Mouse (Mus musculus): Measurements from ENCODE around the gene Uvrag. TPM values are rescaled to one million over a fixed set of nuclear protein-coding genes. Genes with fewer than 3 reads are reported as not detected.

The Uvrag gene
- polyA plus RNA-seq, 1 experiment from 2014 or later, result 14.8 TPM

DNA sequence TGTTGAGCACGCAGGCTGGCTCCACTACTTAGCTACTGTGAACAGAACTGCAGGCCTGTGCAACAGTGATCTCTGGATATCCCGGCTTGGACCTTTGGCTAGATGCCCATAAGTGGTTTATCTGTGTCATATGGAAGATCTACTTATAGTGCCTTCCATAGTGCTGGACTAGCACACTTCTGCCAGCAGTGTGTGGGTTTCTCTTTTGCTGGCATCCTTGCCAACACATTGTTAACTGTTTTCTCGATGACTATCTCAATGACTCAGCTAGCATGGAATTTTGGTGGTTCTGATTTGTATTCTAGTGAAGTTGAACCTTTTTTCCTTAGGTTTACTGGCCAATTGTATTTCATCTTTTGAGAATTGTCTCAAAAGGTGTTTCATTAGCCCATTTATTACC lies 117.0 kb downstream of the Uvrag start:
- peaks cover 22% of the 10 kb centered on the region for H3K4me1 ChIP-seq (ENCODE audit: control insufficient read depth, insufficient read depth, low read length)
- H3K9ac ChIP-seq (ENCODE audit: low read length), result no peak overlapping the region
- H3K36me3 ChIP-seq (ENCODE audit: control insufficient read depth, insufficient read depth, low read length), result no peaks in the 10 kb centered on the region
- WGBS, result 75% methylated on average over 3 of the region's 3 CpGs
- H3K27me3 ChIP-seq (ENCODE audit: control insufficient read depth, insufficient read depth, low read length), result no peaks in the 10 kb centered on the region
- no peak overlapping the region for H3K4me2 ChIP-seq (ENCODE audit: low read depth, low read length)
- H3K27ac ChIP-seq (ENCODE audit: low read length), result no peak overlapping the region
- no peaks in the 10 kb centered on the region for H3K9me3 ChIP-seq (replicated peaks; ENCODE audit: control insufficient read depth, low read length)
- no peak for ATAC-seq (ENCODE audit: insufficient read depth, low FRiP score)
- no peak overlapping the region for H3K4me3 ChIP-seq (replicated peaks; ENCODE audit: low read length)

DNA sequence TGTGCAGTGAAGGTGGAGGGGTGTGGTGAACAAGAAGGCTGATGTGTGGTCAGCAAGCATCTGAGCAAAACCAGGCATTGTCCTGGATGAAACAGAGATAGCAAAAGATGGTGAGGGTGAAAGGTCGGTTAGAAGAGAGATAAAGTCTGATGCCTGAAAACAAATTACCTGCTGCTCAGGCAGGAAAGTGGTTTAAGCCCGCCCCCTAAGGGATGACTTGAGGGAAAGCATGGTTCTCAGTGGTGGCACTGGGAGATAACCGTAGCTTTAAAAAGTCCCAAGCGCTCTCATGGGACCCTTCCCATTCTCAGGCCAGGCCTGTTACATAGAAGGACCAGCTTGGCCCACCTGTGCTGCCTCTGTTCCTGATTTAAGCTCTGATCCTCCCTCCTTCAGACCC lies 119.7 kb downstream of the Uvrag start:
- Histone ChIP-seq H3K4me2 (ENCODE audit: low read depth, low read length) (no peak overlapping the region), H3K27me3 (ENCODE audit: control insufficient read depth, insufficient read depth, low read length) (no peaks in the 10 kb centered on the region), H3K4me1 (ENCODE audit: control insufficient read depth, insufficient read depth, low read length) (peaks cover 22% of the 10 kb centered on the region), H3K9ac (ENCODE audit: low read length) (no peak overlapping the region), H3K9me3 (replicated peaks; ENCODE audit: control insufficient read depth, low read length) (no peaks in the 10 kb centered on the region), H3K36me3 (ENCODE audit: control insufficient read depth, insufficient read depth, low read length) (no peaks in the 10 kb centered on the region), H3K27ac (ENCODE audit: low read length) (no peak overlapping the region), H3K4me3 (replicated peaks; ENCODE audit: low read length) (no peak overlapping the region)
- 48% methylated on average over 4 of the region's 4 CpGs for WGBS
- no peak for ATAC-seq (ENCODE audit: insufficient read depth, low FRiP score)

DNA sequence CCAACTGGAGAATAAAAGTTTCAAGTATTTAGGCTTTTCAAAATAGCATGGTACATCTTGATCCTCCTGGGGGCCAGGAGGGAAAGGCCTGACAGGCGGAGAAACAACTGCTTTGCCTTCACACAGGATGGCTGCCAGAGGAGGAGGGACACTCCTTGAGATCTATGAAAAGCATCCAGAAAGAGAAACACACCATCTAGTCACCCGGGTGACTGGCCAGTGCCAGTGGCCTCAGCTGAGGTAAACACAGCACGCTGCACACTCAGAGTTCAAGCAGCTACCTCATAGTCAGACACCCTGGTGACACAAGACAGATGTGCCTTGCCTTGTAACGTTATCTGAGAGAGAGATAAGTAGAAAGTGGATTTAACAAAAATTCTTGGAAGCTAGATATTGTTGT lies 120.6 kb downstream of the Uvrag start:
- H3K4me1 ChIP-seq (ENCODE audit: control insufficient read depth, insufficient read depth, low read length), result peaks cover 26% of the 10 kb centered on the region
- H3K36me3 ChIP-seq (ENCODE audit: control insufficient read depth, insufficient read depth, low read length), result no peaks in the 10 kb centered on the region
- no peak overlapping the region for H3K4me3 ChIP-seq (replicated peaks; ENCODE audit: low read length)
- H3K27me3 ChIP-seq (ENCODE audit: control insufficient read depth, insufficient read depth, low read length), result no peaks in the 10 kb centered on the region
- peak overlapping the region; percentile 27; the same call in 1 of the 2 replicates for H3K27ac ChIP-seq (ENCODE audit: low read length)
- 20% methylated on average over 4 of the region's 4 CpGs for WGBS
- peak overlapping the region; percentile 26; the same call in 1 of the 2 replicates for H3K9ac ChIP-seq (ENCODE audit: low read length)
- no peaks in the 10 kb centered on the region for H3K9me3 ChIP-seq (replicated peaks; ENCODE audit: control insufficient read depth, low read length)
- ATAC-seq (ENCODE audit: insufficient read depth, low FRiP score), result no peak
- H3K4me2 ChIP-seq (ENCODE audit: low read depth, low read length), result no peak overlapping the region; the same call in 1 of the 2 replicates

DNA sequence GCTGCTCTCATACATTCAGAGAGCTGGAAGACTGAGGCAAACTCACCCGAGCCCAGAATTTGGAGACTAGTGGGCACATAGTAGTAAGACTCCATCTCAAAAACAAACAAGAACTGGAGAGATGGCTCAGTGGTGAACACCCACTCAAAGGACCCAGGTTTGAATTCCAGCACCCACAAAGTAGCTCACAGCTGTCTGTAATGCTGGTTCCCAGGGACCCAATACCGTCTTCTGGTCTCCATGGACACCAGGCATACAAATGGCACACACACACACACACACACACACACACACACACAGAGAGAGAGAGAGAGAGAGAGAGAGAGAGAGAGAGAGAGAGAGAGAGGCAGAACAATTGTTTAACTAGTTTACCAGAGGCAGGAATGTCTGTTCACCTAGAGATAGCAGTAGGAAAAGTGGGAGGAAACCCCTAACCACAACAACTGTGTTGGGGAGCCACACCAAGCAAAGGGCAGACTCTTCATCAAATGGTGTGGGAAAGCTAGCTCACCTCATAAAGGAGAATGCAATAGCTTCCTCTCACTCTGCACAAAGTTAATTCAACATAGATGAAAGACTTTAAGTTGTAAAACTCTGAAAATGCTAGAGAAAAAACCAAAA lies 123.6 kb downstream of the Uvrag start:
- H3K4me3 ChIP-seq (replicated peaks; ENCODE audit: low read length), result no peak overlapping the region
- peaks cover 32% of the 10 kb centered on the region for H3K4me1 ChIP-seq (ENCODE audit: control insufficient read depth, insufficient read depth, low read length)
- no peak overlapping the region for H3K27ac ChIP-seq (ENCODE audit: low read length)
- WGBS, result 65% methylated on average over 2 of the region's 2 CpGs
- ATAC-seq (ENCODE audit: insufficient read depth, low FRiP score), result no peak
- H3K27me3 ChIP-seq (ENCODE audit: control insufficient read depth, insufficient read depth, low read length), result no peaks in the 10 kb centered on the region
- no peak overlapping the region for H3K4me2 ChIP-seq (ENCODE audit: low read depth, low read length)
- H3K9me3 ChIP-seq (replicated peaks; ENCODE audit: control insufficient read depth, low read length), result no peaks in the 10 kb centered on the region
- H3K9ac ChIP-seq (ENCODE audit: low read length), result no peak overlapping the region
- no peaks in the 10 kb centered on the region for H3K36me3 ChIP-seq (ENCODE audit: control insufficient read depth, insufficient read depth, low read length)

DNA sequence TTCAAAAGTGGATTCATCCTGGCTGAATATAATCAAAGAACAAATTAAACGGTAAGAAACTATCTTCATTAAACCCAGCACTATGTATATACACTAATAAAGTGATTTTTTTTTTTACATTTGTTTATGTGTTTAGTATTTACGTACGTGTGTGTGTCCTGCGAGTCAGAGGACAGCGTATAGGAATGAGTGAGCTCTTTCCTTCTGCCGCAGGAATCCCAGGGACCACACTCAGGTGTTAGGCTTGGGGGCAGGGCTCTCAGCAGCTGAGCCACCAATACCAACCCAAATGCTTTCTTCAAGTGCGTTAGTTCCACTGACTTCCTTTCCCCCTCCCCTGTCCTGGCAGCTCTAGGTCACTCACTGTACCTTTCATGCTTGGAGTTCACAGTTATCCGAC lies 125.0 kb downstream of the Uvrag start:
- Histone ChIP-seq H3K4me2 (ENCODE audit: low read depth, low read length) (no peak overlapping the region), H3K27ac (ENCODE audit: low read length) (no peak overlapping the region), H3K36me3 (ENCODE audit: control insufficient read depth, insufficient read depth, low read length) (no peaks in the 10 kb centered on the region), H3K27me3 (ENCODE audit: control insufficient read depth, insufficient read depth, low read length) (no peaks in the 10 kb centered on the region), H3K4me1 (ENCODE audit: control insufficient read depth, insufficient read depth, low read length) (peaks cover 34% of the 10 kb centered on the region), H3K4me3 (replicated peaks; ENCODE audit: low read length) (no peak overlapping the region), H3K9ac (ENCODE audit: low read length) (no peak overlapping the region), H3K9me3 (replicated peaks; ENCODE audit: control insufficient read depth, low read length) (no peaks in the 10 kb centered on the region)
- WGBS, result 59% methylated on average over 8 of the region's 8 CpGs
- ATAC-seq (ENCODE audit: insufficient read depth, low FRiP score), result no peak

DNA sequence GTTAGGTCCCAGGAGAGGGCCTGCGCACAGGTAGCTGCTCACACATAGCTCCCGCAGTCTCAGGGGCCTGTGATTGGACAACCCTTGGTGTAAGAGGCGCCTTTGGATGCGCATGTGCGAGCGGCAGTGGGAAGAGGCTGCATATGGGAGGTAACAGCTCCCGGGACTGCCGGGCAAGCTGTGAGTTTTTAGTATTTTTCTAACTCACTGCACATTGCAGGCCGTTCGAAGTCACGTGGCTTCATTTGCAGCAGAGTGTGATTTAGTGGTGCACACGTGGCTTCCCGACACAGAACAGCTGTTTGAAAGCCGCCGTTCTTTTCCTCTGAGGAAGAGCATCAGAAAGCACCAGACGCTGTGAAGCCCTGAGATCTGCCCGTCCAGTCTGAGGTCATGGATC lies 125.5 kb downstream of the Uvrag start:
- H3K4me1 ChIP-seq (ENCODE audit: control insufficient read depth, insufficient read depth, low read length), result peaks cover 30% of the 10 kb centered on the region
- ATAC-seq (ENCODE audit: insufficient read depth, low FRiP score), result peak; percentile 74
- WGBS, result 48% methylated on average over 17 of the region's 17 CpGs
- H3K36me3 ChIP-seq (ENCODE audit: control insufficient read depth, insufficient read depth, low read length), result no peaks in the 10 kb centered on the region
- H3K9ac ChIP-seq (ENCODE audit: low read length), result no peak overlapping the region
- no peaks in the 10 kb centered on the region for H3K27me3 ChIP-seq (ENCODE audit: control insufficient read depth, insufficient read depth, low read length)
- peak overlapping the region; percentile 26; the same call in 1 of the 2 replicates for H3K27ac ChIP-seq (ENCODE audit: low read length)
- H3K9me3 ChIP-seq (replicated peaks; ENCODE audit: control insufficient read depth, low read length), result no peaks in the 10 kb centered on the region
- peak overlapping the region; percentile 11; the same call in 1 of the 2 replicates for H3K4me2 ChIP-seq (ENCODE audit: low read depth, low read length)
- no peak overlapping the region for H3K4me3 ChIP-seq (replicated peaks; ENCODE audit: low read length)

DNA sequence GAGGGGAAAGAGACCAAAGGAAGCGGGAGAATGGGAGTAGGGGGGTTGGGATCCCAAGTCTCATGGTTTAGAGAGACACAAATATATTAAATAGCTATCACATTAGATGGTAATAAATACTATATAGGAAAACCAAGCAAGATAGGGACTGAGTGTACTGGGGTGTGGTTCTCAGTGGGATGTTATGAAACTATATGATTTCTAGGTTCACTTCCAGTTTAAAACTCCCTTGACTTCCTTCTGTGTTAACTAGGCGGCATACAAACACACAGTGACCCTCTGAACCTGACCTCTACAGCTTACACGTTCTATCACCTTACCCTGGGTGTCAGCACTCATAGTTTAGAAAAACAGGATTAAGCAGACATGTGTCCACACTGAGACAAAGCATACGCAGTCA lies 126.3 kb downstream of the Uvrag start:
- no peak overlapping the region for H3K4me3 ChIP-seq (replicated peaks; ENCODE audit: low read length)
- peaks cover 23% of the 10 kb centered on the region for H3K4me1 ChIP-seq (ENCODE audit: control insufficient read depth, insufficient read depth, low read length)
- no peak for ATAC-seq (ENCODE audit: insufficient read depth, low FRiP score)
- H3K9ac ChIP-seq (ENCODE audit: low read length), result no peak overlapping the region
- no peaks in the 10 kb centered on the region for H3K36me3 ChIP-seq (ENCODE audit: control insufficient read depth, insufficient read depth, low read length)
- no peak overlapping the region for H3K4me2 ChIP-seq (ENCODE audit: low read depth, low read length)
- H3K27me3 ChIP-seq (ENCODE audit: control insufficient read depth, insufficient read depth, low read length), result no peaks in the 10 kb centered on the region
- H3K27ac ChIP-seq (ENCODE audit: low read length), result no peak overlapping the region
- 50% methylated on average over 4 of the region's 4 CpGs for WGBS
- H3K9me3 ChIP-seq (replicated peaks; ENCODE audit: control insufficient read depth, low read length), result no peaks in the 10 kb centered on the region

DNA sequence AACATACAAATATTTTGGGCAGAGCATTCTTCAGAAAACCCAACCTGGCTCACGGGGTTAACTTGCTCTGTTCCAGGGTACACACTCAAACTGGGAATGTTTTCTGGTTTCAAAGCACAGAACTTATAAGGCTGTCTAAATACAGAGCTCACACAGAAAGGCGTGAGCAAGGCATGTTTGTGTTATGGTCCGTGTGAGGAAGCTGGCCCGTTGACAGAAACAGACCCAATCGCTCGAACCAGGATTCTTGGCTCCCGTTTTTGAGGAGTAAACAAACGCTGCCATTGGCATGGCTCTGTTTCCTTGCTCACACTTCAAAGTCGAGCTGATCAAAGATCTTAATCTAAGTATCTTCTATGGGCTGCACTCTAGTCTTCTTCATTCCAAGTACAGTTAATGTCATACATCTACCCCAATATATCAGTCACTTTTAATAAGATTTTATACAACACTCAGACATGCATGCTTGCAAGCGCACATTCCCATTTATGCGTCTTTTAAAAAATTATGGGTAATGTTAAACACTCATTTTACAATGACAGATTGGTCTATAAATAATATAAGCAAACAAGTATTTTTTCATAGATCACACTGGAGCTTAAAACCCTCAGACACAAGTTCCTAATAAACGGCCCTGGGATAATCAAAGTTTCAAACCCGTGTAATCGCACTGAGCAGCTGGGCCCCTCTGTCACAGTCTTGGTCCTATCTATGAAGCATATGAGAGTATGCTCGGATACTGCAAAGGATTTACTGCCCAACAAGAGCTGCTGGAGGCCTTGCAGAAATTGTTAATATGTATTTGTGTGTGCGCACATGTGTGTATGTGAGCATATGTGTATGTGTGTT lies 133.2 kb downstream of the Uvrag start:
- Histone ChIP-seq H3K9ac (ENCODE audit: low read length) (no peak overlapping the region), H3K4me1 (ENCODE audit: control insufficient read depth, insufficient read depth, low read length) (peaks cover 8% of the 10 kb centered on the region; the same call in 1 of the 2 replicates), H3K27ac (ENCODE audit: low read length) (peak overlapping the region; percentile 27; the same call in 1 of the 2 replicates), H3K9me3 (replicated peaks; ENCODE audit: control insufficient read depth, low read length) (no peaks in the 10 kb centered on the region), H3K36me3 (ENCODE audit: control insufficient read depth, insufficient read depth, low read length) (no peaks in the 10 kb centered on the region), H3K4me3 (replicated peaks; ENCODE audit: low read length) (no peak overlapping the region), H3K4me2 (ENCODE audit: low read depth, low read length) (no peak overlapping the region), H3K27me3 (ENCODE audit: control insufficient read depth, insufficient read depth, low read length) (no peaks in the 10 kb centered on the region)
- WGBS, result 50% methylated on average over 16 of the region's 16 CpGs
- no peak for ATAC-seq (ENCODE audit: insufficient read depth, low FRiP score)

DNA sequence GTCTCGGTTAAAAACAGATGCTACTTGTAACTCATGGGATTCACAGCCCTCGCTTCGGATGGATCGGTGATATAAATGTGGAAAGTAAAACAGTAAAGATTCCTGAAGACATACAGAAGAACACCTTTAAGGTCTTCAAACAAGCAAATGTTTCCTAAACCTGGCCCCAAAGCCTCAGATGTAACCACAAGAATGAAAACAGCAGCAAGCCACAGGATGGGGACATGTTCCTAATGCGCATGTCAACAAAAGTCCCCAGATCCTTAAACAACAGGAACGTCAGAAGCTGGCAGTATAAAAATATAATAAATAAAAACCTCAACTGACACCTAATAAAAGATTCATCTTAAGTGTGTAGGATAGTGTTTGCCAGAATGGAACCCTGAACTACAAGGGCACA lies 137.7 kb downstream of the Uvrag start:
- WGBS, result 85% methylated on average over 6 of the region's 6 CpGs
- no peak overlapping the region for H3K27ac ChIP-seq (ENCODE audit: low read length)
- H3K9me3 ChIP-seq (replicated peaks; ENCODE audit: control insufficient read depth, low read length), result no peaks in the 10 kb centered on the region
- H3K4me1 ChIP-seq (ENCODE audit: control insufficient read depth, insufficient read depth, low read length), result peaks cover 2% of the 10 kb centered on the region; the same call in 1 of the 2 replicates
- H3K36me3 ChIP-seq (ENCODE audit: control insufficient read depth, insufficient read depth, low read length), result no peaks in the 10 kb centered on the region
- H3K9ac ChIP-seq (ENCODE audit: low read length), result no peak overlapping the region
- no peak overlapping the region for H3K4me2 ChIP-seq (ENCODE audit: low read depth, low read length)
- H3K4me3 ChIP-seq (replicated peaks; ENCODE audit: low read length), result no peak overlapping the region
- no peaks in the 10 kb centered on the region for H3K27me3 ChIP-seq (ENCODE audit: control insufficient read depth, insufficient read depth, low read length)
- ATAC-seq (ENCODE audit: insufficient read depth, low FRiP score), result no peak
